8 mouse cellular contexts compared by ENCODE assay signal in the genomic region with DNA sequence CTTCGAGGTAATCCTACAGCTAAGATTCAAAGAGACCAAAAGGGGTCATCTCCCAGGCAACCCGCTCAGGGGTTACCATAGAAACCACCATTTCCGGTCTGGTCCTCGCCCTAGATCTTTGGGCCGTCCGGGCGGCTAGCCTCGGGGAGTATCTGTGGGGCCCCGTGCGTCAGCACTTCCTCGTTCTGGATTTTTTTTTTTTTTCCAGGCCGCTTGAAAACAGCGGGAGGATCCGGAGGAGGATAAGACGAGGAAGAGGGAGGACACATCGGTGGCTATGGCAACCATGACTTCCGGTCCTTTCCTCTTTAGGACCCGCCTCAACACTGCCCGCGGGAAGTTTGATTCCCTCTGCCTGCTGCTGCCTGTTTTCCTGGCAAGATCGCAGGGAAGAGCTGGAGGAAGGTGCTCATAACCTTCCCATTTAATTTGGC. TPM values are rescaled to one million over a fixed set of nuclear protein-coding genes. Genes with fewer than 3 reads are reported as not detected.
A peak's percentile ranks its signal among the peaks of the same experiment; 100 is the strongest.
DNase-seq lines count a peak whose midpoint lies in the region; ATAC-seq and TF ChIP-seq lines count a peak whose summit lies in the region.

Gene Lrrc49, minus strand, starts transcription at position 268 of the 434 bp plus-strand sequence.

- H3K27me3 ChIP-seq in heart, embryonic 14.5 days (ENCODE audit: control insufficient read depth, insufficient read depth, low read length): no peaks in the 10 kb centered on the region
- H3K27me3 ChIP-seq in liver, embryonic 13.5 days: no peaks in the 10 kb centered on the region
- H3K27me3 ChIP-seq in stomach, embryonic 16.5 days (ENCODE audit: control insufficient read depth, insufficient read depth, low read length): no peaks in the 10 kb centered on the region

- H3K4me3 ChIP-seq in heart, embryonic 14.5 days (ENCODE audit: control insufficient read depth in 1 of 2, insufficient read depth in 1 of 2, low read depth in 1 of 2, low read length in 2 of 2): peak within 1 kb of the TSS; percentile 57 to 83
- peak within 1 kb of the TSS; percentile 62 for H3K4me3 ChIP-seq in liver, embryonic 13.5 days (replicated peaks)
- H3K4me3 ChIP-seq in stomach, embryonic 16.5 days (replicated peaks; ENCODE audit: low read length): peak within 1 kb of the TSS; percentile 62

- H3K9ac ChIP-seq in heart, embryonic 14.5 days (ENCODE audit: low read length): peak within 1 kb of the TSS; percentile 66
- peak within 1 kb of the TSS; percentile 43 for H3K9ac ChIP-seq in liver, embryonic 13.5 days
- peak within 1 kb of the TSS; percentile 69 for H3K9ac ChIP-seq in stomach, embryonic 16.5 days (ENCODE audit: low read length)

- under 1% methylated on average over 21 of the region's 21 CpGs for WGBS in heart, embryonic 14.5 days
- under 1% methylated on average over 21 of the region's 21 CpGs for WGBS in liver, embryonic 13.5 days (ENCODE audit: insufficient replicate concordance)
- WGBS in stomach, embryonic 16.5 days: under 1% methylated on average over 21 of the region's 21 CpGs

- peaks cover 9% of the 10 kb centered on the region; the same call in 1 of the 2 replicates for H3K36me3 ChIP-seq in heart, embryonic 14.5 days (ENCODE audit: control insufficient read depth, insufficient read depth, low read length)
- H3K36me3 ChIP-seq in liver, embryonic 13.5 days: no peaks in the 10 kb centered on the region
- H3K36me3 ChIP-seq in stomach, embryonic 16.5 days (ENCODE audit: control insufficient read depth, insufficient read depth, low read length): no peaks in the 10 kb centered on the region; the same call in 1 of the 2 replicates

- no peak for TF ChIP-seq CTCF in brain, embryonic 14.5 days (IDR thresholded peaks at IDR 0.05; ENCODE audit: borderline replicate concordance, extremely low read depth, insufficient read depth, insufficient read length)

- peak; percentile 75 for DNase-seq in CD4-positive helper T cell, adult 2 months (ENCODE audit: low read depth, low spot score)
- DNase-seq in brain, embryonic 14.5 days (ENCODE audit: low read depth): peak; percentile 98
- DNase-seq in fibroblast of lung, adult 2 months (ENCODE audit: low read depth): peak; percentile 65
- peak; percentile 93 for DNase-seq in kidney, postnatal 14 days
- DNase-seq in liver, embryonic 13.5 days: peak; percentile 60
- peak; percentile 94 for DNase-seq in neural tube, embryonic 10.5 days (ENCODE audit: extremely low spot score, low spot score)

- no peaks in the 10 kb centered on the region for H3K9me3 ChIP-seq in heart, embryonic 14.5 days (ENCODE audit: control insufficient read depth, low read length)
- no peaks in the 10 kb centered on the region for H3K9me3 ChIP-seq in liver, embryonic 13.5 days (replicated peaks)
- H3K9me3 ChIP-seq in stomach, embryonic 16.5 days (replicated peaks; ENCODE audit: control insufficient read depth, low read length): no peaks in the 10 kb centered on the region

- H3K4me1 ChIP-seq in heart, embryonic 14.5 days (ENCODE audit: control insufficient read depth in 2 of 2, insufficient read depth in 2 of 2, low read length in 2 of 2): peaks cover 2 to 3% of the 10 kb centered on the region in 2 experiments; a peak in 2 of 4 replicates
- H3K4me1 ChIP-seq in liver, embryonic 13.5 days (replicated peaks): peaks cover 14% of the 10 kb centered on the region
- H3K4me1 ChIP-seq in stomach, embryonic 16.5 days (ENCODE audit: control insufficient read depth, insufficient read depth, low read length): 0 out of 2 replicates have a peak, but pooled peaks cover 4% of the 10 kb centered on the region

- TF ChIP-seq POLR2A in brain, embryonic 14.5 days (IDR thresholded peaks at IDR 0.05; ENCODE audit: borderline replicate concordance, extremely low read depth, insufficient read depth, insufficient read length, poor library complexity, severe bottlenecking): no peak

- H3K27ac ChIP-seq in heart, embryonic 14.5 days (replicated peaks in 1 of 2; ENCODE audit: control insufficient read depth in 1 of 2, insufficient read depth in 1 of 2, low read depth in 2 of 2, low read length in 2 of 2): peak within 1 kb of the TSS; percentile 68 to 71
- H3K27ac ChIP-seq in liver, embryonic 13.5 days: no peak within 1 kb of the TSS
- peak within 1 kb of the TSS; percentile 86 for H3K27ac ChIP-seq in stomach, embryonic 16.5 days (ENCODE audit: low read length)

- H3K4me2 ChIP-seq in heart, embryonic 14.5 days (ENCODE audit: low read length): peak within 1 kb of the TSS; percentile 74
- H3K4me2 ChIP-seq in liver, embryonic 13.5 days: peak within 1 kb of the TSS; percentile 70
- peak within 1 kb of the TSS; percentile 70 for H3K4me2 ChIP-seq in stomach, embryonic 16.5 days (ENCODE audit: low read depth, low read length)

- peak; percentile 89 for ATAC-seq in heart, embryonic 14.5 days (ENCODE audit: insufficient number of reproducible peaks, insufficient read depth, low FRiP score, low read depth)
- peak; percentile 81 for ATAC-seq in liver, embryonic 13.5 days (ENCODE audit: low read depth)
- peak; percentile 91 for ATAC-seq in stomach, embryonic 16.5 days (ENCODE audit: insufficient read depth, low FRiP score)

RNA-seq across cellular contexts. Expression of gene Lrrc49, which starts in this region (rescaled TPM):
- 63.1 and 72.4 TPM in 2 replicates for polyA plus RNA-seq in brain, embryonic 14.5 days (2012; rRNA removed)
- 8.9 and 10.4 TPM in 2 replicates for polyA plus RNA-seq in heart, embryonic 14.5 days (2014; fragmentation: Nextera tagmentation; extraction: Ambion mirVana)
- 1.2 and 1.3 TPM in 2 replicates for polyA plus RNA-seq in liver, embryonic 13.5 days (2015; fragmentation: Nextera tagmentation; extraction: Ambion mirVana)
- polyA plus RNA-seq in stomach, embryonic 16.5 days (2015; fragmentation: Nextera tagmentation; extraction: Ambion mirVana): 17.7 and 19.0 TPM in 2 replicates
